Mouse (Mus musculus) liver, embryonic 14.5 days (tissue): ENCODE results near the gene Kcne1. TPM values are rescaled to one million over a fixed set of nuclear protein-coding genes. Genes with fewer than 3 reads are reported as not detected.

ENCODE experiments used
- ATAC-seq: fragments of 200-750 bp; cut with Nextera tagmentation; 2 replicates; pipeline ENCODE4 v1.8.0; 2017; ENCODE audit warnings: moderate number of reproducible peaks, mild to moderate bottlenecking, moderate library complexity; ENCODE audit not compliant: insufficient read depth
- DNase-seq, 3 experiments: peaks; one replicate each; pipeline ENCODE4 v3.0.0-alpha.2; 2012 to 2013; ENCODE audit warnings: low read depth in 3 of 3, low spot score in 3 of 3
- H3K27ac ChIP-seq: fragments of 300-500 bp; sonication (generic); 2 replicates; pipeline ENCODE4 v1.5.1; 2014; ENCODE audit warnings: moderate library complexity, mild to moderate bottlenecking, control low read depth, inconsistent platforms
- H3K27me3 ChIP-seq: fragments of 300-500 bp; sonication (generic); 2 replicates; pipeline ENCODE4 v1.6.1; 2014; ENCODE audit warnings: mild to moderate bottlenecking, low read length, moderate library complexity; ENCODE audit not compliant: control insufficient read depth, insufficient read depth
- H3K36me3 ChIP-seq: fragments of 300-500 bp; sonication (generic); replicated peaks from 2 replicates; pipeline ENCODE4 v1.6.1; 2014; ENCODE audit warnings: low read depth; ENCODE audit not compliant: control insufficient read depth, insufficient read depth
- H3K4me1 ChIP-seq, 2 experiments: fragments of 200-500 bp in 1 of 2; fragments of 300-500 bp in 1 of 2; sonication (generic) in 1 of 2; replicated peaks; 2 replicates each; pipeline ENCODE4 v1.6.1; 2012 to 2014; ENCODE audit warnings: antibody characterized with exemption in 1 of 2, inconsistent platforms in 1 of 2, low read length in 1 of 2; ENCODE audit not compliant: control insufficient read depth in 2 of 2, insufficient read depth in 2 of 2
- H3K4me2 ChIP-seq: fragments of 300-500 bp; sonication (generic); 2 replicates; pipeline ENCODE4 v1.6.1; 2014; ENCODE audit warnings: low read depth, mild to moderate bottlenecking, control low read depth, moderate library complexity
- H3K4me3 ChIP-seq, 2 experiments: fragments of 200-500 bp in 1 of 2; fragments of 300-500 bp in 1 of 2; sonication (generic) in 1 of 2; 2 replicates each; pipeline ENCODE4 v1.5.1; 2012 to 2014; ENCODE audit warnings: low read depth in 2 of 2, low read length in 2 of 2, mild to moderate bottlenecking in 2 of 2, control low read depth in 1 of 2, inconsistent platforms in 1 of 2, moderate library complexity in 1 of 2; ENCODE audit not compliant: insufficient read depth in 1 of 2
- H3K9ac ChIP-seq: fragments of 300-500 bp; sonication (generic); replicated peaks from 2 replicates; pipeline ENCODE4 v1.6.1; 2014; ENCODE audit warnings: mild to moderate bottlenecking, control low read depth, moderate library complexity
- H3K9me3 ChIP-seq: fragments of 300-500 bp; sonication (generic); 2 replicates; pipeline ENCODE4 v1.6.1; 2016; ENCODE audit warnings: low read length, mixed read lengths; ENCODE audit not compliant: control insufficient read depth
- CTCF ChIP-seq: IDR thresholded peaks from 2 replicates; pipeline ENCODE4 v1.5.1; 2016; ENCODE audit warnings: antibody characterized with exemption, low read depth, control low read depth
- EP300 ChIP-seq: IDR thresholded peaks from 2 replicates; pipeline ENCODE4 v1.6.1; 2016; ENCODE audit warnings: antibody characterized with exemption, low read depth
- WGBS: fragments of 180-500 bp; shearing (Covaris S2); extraction: QIAGEN DNeasy Blood & Tissue Kit; methylation state at CpG from one replicate; pipeline ENCODE4 v1.1.7; 2014; ENCODE audit not compliant: insufficient replicate concordance; 5-methylcytosine and 5-hydroxymethylcytosine counted together
- polyA plus RNA-seq, 2 experiments: library from polyadenylated mRNA; depleted of rRNA in 1 of 2; stranded (reverse) in 1 of 2; unstranded in 1 of 2; fragments of >200 nt; fragmentation: Nextera tagmentation in 1 of 2; extraction: Ambion mirVana in 1 of 2; gene quantifications; 2 replicates each; pipeline versions ENCODE4 v1.2.1 to v1.2.3; 2012 to 2014

The Kcne1 gene
- polyA plus RNA-seq, 2 experiments: not detected

DNA sequence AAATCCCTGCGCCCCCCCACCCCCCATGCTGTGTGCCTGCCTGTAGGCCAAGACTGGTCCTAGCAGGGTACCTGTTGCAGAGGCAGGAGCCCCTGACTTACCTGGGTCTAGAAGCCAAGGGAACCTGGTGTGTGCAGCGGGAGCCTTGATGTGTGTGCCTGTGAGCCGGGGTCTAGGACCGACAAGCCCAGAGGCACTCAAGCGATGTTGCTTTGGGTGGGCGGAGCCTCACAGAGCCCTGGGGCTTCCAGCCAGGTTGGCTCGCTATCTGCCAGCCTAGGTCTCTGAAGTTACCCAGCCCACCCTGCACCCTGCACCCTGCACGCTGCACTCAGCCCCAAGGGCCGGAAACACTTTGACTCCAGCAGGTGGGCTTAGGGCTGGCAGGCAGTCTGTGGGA, 534 bp downstream of the Kcne1 start:
- DNase-seq: no peak
- no peak overlapping the region for H3K27ac ChIP-seq
- TF ChIP-seq EP300 (no peak), CTCF (no peak)
- no peaks in the 10 kb centered on the region for H3K4me1 ChIP-seq
- no peaks in the 10 kb centered on the region for H3K36me3 ChIP-seq
- no peak overlapping the region for H3K4me2 ChIP-seq
- 26% methylated on average over 9 of the region's 9 CpGs for WGBS
- H3K27me3 ChIP-seq: no peaks in the 10 kb centered on the region
- H3K9me3 ChIP-seq: no peaks in the 10 kb centered on the region
- no peak for ATAC-seq
- H3K4me3 ChIP-seq: no peak overlapping the region
- no peak overlapping the region for H3K9ac ChIP-seq

DNA sequence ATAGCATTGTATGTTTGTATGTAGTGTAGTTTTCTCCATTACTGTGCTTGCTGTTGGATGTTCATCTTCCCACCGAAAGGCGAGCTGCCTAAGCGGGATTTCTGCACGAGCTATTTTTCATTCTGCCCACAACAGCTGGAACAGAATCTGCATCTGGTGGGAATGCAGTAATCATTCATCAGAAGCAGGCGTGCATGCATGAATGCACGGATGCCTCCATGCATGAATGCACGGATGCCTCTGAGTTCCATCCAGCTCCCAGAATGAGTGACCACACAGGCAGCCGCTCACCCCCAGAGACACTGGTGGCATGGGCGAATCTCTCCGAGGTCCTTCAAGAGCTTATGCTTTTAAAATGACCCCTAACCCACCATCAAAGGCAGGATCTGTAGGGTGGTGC, 1.7 kb downstream of the Kcne1 start:
- no peak for TF ChIP-seq CTCF
- no peak for TF ChIP-seq EP300
- WGBS: 68% methylated on average over 10 of the region's 10 CpGs
- H3K4me2 ChIP-seq: no peak overlapping the region
- H3K9me3 ChIP-seq: no peaks in the 10 kb centered on the region
- H3K4me1 ChIP-seq: no peaks in the 10 kb centered on the region
- DNase-seq (no peak), ATAC-seq (no peak)
- H3K27ac ChIP-seq: no peak overlapping the region
- no peak overlapping the region for H3K9ac ChIP-seq
- H3K4me3 ChIP-seq: no peak overlapping the region
- H3K36me3 ChIP-seq: no peaks in the 10 kb centered on the region
- H3K27me3 ChIP-seq: no peaks in the 10 kb centered on the region

DNA sequence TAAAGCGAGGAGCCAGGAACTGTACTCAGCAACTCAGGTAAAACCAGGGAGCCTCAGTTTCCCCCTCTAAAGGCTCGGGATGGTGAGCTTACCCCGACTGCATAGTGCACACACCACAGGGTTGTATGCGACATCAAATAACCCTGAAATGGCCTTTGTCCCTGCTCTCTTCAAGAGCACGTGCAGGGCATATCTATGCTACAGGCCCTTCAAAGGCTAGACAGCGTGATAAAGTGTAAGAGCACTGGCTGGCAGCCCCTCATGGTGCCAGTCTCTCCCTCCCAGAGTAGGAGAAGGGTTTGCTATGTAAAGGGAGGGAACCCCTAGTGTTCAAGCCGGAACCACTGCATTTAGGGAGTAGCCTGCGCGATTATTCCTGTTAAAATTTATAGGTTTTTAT, 2.2 kb downstream of the Kcne1 start:
- Histone ChIP-seq H3K4me2 (no peak overlapping the region), H3K9me3 (no peaks in the 10 kb centered on the region), H3K9ac (no peak overlapping the region), H3K4me1 (no peaks in the 10 kb centered on the region), H3K36me3 (no peaks in the 10 kb centered on the region), H3K4me3 (no peak overlapping the region), H3K27ac (no peak overlapping the region), H3K27me3 (no peaks in the 10 kb centered on the region)
- 61% methylated on average over 9 of the region's 9 CpGs for WGBS
- DNase-seq: no peak
- no peak for ATAC-seq
- TF ChIP-seq EP300: no peak
- TF ChIP-seq CTCF: no peak

DNA sequence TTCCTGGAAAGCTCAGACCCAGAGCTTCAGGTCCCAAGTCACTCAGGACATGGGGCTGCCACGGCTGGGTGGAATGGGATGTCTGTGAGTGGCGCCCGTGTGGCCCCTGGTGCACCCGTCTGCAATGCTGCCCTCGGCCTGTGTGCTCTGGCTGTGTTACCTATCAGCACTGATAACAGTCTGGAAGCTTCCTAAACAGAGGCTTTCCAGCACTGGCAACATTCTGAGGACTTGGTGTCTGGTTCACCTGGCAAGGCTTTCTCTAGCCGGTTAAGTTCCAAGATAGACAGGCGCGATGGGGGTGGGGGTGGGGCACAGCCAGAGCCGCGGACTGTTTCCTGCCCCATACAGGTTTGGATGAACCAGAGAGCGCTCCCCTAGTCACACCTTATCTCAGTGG, 3.3 kb downstream of the Kcne1 start:
- Histone ChIP-seq H3K4me3 (no peak overlapping the region), H3K9me3 (no peaks in the 10 kb centered on the region), H3K27me3 (no peaks in the 10 kb centered on the region), H3K27ac (no peak overlapping the region), H3K9ac (no peak overlapping the region), H3K36me3 (no peaks in the 10 kb centered on the region), H3K4me2 (no peak overlapping the region), H3K4me1 (no peaks in the 10 kb centered on the region)
- TF ChIP-seq CTCF: no peak
- WGBS: 43% methylated on average over 11 of the region's 11 CpGs
- ATAC-seq (no peak), DNase-seq (no peak)

DNA sequence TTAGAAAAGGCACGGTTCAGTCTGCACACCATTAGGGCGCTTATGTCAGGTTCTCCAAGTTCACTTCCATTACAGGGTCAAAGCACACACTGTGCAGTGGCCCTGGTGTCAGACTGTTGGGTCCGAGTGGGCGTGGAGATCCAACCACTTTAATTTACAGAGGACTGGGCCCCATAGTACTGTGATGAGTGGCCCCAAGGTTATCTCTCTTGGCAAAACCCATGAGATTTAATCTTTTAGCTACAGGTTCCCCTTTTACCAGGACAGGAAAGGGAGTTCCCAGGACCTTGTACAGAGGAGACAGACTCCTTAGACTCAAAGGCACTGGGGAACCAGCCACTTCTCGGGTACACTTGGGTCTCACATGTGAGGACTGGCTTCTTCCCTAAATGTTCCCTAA, 3.9 kb downstream of the Kcne1 start:
- Histone ChIP-seq H3K27ac (no peak overlapping the region), H3K4me3 (no peak overlapping the region), H3K9me3 (no peaks in the 10 kb centered on the region), H3K36me3 (no peaks in the 10 kb centered on the region), H3K4me2 (no peak overlapping the region), H3K27me3 (no peaks in the 10 kb centered on the region), H3K9ac (no peak overlapping the region), H3K4me1 (no peaks in the 10 kb centered on the region)
- WGBS: 41% methylated on average over 5 of the region's 5 CpGs
- ATAC-seq (no peak), DNase-seq (no peak)
- TF ChIP-seq CTCF (no peak), EP300 (no peak)

DNA sequence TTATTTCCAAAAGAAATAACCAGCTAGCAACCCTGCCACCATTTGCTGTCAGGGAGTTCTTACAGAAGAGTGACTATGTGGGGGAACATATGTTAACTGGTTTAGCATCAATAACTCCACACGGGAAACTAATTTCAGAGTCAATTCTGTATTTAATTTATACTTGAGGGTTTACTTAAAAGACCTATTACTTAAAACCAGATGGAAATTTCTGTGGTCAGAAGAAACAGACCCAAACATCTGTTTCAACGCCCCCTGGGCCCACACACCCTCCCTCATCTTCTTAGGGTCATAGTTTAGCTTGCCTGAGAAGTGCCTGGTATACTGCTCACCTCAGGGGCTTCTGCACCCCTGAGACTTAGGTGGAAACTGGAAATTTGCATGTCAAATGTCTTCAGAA, 5.4 kb downstream of the Kcne1 start:
- no peak overlapping the region for H3K4me3 ChIP-seq
- WGBS: 62% methylated on average over 2 of the region's 2 CpGs

More for the DNA sequence above, 5.4 kb downstream of the Kcne1 start:
- no peaks in the 10 kb centered on the region for H3K4me1 ChIP-seq
- ATAC-seq (no peak), DNase-seq (no peak)
- no peaks in the 10 kb centered on the region for H3K36me3 ChIP-seq
- no peak overlapping the region for H3K4me2 ChIP-seq
- no peaks in the 10 kb centered on the region for H3K9me3 ChIP-seq
- no peak overlapping the region for H3K9ac ChIP-seq
- H3K27ac ChIP-seq: no peak overlapping the region
- H3K27me3 ChIP-seq: no peaks in the 10 kb centered on the region
- TF ChIP-seq EP300: no peak
- no peak for TF ChIP-seq CTCF
